Mouse (Mus musculus) kidney, postnatal 36 days (tissue): Measurements from ENCODE around the gene Pcx.

Source experiments
- DNase-seq, 2 experiments: peaks; one replicate each; pipeline ENCODE4 v3.0.0; 2021 to 2022; ENCODE audit warnings: mixed read lengths in 2 of 2

Pcx gene

DNA sequence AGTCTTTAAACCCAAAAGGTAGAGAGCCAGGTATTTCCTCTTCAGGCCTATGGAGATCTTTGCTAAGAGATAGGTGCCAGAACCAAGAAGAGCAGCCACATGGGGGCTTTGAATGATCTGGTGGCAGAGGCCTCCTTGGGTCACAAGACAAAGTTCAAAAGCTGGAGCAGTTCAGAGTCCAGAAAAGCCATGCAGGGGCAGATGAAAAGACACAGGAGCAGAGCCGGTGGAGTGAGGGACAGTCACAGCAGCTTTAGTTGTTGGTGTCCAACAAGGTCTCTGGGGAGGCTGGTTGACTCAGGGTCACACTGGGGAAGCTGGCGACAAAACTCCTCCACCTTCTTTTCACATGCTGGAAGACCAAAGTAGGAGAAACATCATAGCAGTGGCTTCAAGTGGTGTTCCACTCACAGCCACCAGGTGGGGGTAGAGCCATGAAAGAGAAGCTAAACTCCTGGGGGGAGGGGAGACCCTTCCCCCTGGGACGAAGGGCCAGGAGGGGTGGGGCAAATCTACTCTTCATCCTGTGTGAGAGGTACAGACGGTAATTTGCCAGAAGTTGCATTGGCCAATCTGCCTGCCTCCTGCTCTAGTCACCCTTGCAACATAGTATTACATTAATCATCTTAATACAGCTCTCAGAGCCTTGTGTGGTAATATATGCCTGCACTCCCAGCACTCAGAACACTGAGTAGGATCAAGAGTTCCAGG lies 12.9 kb upstream of the Pcx start:
- DNase-seq = peak; percentile 71 to 83

DNA sequence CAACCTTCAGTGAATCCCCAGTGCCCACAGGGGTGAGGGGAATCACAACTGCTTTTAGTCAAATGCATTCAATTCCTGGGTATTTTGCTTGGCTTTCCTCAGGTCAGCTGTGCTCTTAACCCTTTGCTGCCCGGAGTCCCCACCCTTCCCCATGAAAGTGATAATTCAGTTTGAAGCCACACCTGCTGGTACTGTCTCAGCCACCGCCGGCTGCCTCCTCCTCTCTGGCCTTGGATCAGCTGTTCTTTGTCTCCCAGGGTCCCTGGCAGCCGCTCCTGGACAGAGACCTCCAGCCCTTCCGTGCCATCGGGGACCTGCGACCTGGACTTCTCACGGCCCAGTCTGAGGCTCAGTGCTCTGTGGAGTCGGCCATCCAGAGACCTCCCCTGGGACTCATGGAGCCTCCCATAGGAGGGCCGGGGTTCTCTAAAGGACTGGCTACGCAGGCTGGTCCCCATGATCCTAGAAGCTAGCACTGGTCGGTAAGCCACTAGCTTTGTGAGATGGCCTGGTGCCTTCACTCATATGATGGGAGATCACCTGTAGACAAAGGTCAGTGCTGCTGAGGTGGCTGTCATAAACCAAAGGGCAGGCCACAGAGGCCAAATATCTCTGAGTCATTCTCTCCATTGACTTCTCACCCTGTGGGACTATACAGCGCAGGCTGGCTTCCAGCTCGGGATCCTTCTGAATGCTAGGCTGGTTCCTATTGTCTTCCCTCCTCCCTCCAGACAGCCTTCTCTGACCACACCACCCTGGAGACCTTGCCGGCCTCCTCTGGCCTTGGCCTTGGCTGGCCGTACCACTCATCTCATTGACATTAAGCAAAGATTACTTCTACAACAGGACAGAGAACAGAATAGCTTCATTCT lies 12.0 kb upstream of the Pcx start, which contains the start of gene 2010003K11Rik:
Gene 2010003K11Rik (minus strand): TSS at position 522 of the 872 bp plus-strand sequence.
- peak; percentile 43 to 61 for DNase-seq

DNA sequence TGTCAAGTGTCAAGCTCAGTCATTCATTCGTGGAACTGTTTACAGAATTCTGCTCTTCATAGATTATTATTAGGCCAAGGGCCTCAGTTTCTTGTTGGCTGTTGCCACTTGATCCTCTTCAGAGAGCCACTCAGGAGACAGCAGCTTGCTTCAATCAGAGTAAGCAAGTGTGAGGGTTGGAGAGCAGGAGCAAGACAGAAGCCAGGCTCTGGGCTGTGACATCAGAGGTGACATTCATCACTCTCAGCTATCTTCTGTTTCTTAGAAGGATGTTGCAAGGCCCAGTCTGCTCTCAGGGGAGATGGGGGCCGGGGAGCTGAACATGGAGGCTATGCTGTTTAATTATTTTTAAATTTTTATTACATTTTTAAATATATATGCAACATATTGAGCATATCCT lies 7.6 kb upstream of the Pcx start:
- DNase-seq = no peak

DNA sequence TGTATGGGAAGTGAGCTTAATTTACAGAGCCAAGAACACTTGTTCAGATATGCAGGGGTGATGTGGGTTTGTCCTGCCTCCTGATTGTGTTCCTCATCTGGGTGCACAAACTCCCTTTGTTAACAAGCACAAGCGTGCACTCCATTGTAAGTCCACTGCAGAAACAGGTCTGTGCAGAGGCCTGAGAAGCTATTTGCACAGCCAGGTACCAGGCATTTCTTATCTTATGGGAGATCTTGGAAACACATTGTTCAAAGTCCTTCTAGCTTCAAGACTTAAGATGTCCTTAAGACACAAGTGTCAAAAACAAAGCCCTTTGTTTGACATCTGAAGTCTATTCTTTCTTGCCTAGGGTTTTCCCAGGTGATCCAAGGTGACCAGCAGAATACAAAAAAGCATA lies 5.4 kb upstream of the Pcx start:
- no peak for DNase-seq

DNA sequence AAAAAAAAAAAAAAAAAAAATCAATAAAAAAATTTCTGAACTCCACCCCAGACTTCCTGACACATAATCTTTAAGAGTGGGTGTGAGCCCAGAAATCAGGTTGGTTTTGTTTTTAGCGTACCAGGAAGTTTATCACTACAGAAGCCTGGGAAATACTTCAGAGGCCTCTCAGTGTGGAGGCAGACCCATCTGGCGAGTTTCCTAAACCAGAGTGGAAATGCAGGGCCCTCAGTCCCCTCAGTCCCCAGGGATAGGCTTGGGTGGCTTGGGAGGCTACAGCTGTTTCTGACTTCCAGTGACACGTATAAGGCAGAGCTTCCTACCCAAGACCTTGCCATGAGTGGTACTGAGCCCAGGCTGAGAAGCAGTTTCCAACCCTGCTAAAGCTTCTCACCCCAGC lies 2.5 kb upstream of the Pcx start:
- DNase-seq = no peak

DNA sequence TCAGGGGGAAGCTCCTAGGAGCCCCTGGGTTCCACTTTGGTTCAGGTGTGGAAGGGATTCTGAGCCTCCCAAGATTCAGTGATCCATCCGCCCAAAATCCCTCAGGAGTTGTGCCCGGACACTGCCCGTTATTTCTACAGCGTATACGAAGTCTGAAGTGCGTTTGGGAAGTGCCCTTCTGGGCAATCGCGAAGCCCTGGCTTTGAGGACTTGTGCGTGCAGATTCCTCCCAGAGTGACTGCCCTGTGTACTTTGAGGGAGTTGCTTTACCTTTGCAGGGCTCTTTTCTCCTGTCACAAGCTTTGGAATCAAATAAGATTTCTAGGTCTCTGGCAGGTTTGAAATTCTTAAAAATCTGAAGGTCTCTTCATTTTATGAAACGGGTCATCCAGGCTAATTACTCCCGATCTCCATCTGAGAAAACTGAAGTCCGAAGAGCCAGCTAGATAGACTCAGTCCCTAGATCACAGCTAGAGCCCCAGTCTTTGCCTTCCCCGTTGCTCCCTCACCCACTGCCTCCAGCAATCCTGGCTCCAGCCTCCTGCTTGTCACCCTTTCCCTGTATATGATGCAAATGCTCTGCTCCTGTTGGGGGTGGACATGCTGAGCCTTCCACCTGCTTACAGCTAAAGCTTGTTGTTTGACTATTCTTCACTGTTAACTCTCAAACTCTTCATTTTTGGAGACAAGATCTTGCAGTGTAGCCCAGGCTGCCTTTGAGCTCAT lies 1.0 kb downstream of the Pcx start:
- DNase-seq = peak in 1 of 2 experiments; percentile 22

DNA sequence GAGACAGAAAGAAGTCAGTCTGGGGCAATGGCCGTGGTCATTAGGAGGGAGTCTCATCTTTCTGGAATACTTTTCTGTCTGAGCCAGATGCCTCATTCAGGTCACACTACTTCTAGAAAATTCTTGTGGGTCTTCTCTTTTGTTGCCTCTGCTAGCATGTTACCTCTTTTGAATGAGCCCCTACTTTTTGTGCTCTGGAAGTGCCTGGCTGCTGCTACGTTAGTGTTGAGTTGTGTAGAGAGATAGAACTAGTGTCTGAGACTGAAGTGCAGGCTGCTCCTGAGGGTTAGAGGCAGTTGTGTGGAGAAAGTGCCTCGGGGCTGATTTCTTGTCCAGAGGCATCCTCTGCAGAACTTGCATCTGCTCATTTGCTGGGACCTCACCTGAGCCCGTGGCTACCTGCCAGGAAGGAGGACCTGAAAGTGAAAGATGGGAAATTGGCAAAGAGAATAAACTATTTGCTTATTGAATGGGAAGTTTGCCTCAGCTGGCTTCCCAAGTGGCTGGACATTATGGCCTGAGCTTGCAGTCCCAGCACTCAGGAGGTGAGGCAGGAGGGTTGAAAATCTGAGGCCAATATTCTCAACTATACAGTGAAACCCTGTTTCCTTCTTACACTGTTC lies 3.1 kb downstream of the Pcx start:
- peak in 1 of 2 experiments; percentile 54 for DNase-seq

DNA sequence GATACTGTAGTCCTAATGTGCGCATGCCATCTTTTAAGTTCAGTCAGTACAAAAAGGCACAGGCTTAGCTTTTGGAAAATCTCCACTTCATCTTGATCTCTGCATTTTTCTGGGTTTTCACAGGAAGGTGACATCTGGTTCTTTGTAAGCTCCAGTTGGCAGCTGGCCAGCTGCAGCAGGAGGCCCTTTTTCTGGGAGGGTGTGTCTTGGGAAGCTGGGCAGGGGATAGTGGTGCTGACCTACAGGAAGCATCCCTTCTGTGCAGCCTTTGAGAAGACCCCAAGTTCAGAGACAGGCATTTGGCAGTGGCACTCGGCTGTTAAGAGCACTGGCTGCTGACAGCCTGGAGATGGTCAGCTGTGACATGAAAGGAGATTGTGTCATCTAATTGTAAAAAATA lies 5.5 kb downstream of the Pcx start:
- DNase-seq = peak in 1 of 2 experiments; percentile 45

DNA sequence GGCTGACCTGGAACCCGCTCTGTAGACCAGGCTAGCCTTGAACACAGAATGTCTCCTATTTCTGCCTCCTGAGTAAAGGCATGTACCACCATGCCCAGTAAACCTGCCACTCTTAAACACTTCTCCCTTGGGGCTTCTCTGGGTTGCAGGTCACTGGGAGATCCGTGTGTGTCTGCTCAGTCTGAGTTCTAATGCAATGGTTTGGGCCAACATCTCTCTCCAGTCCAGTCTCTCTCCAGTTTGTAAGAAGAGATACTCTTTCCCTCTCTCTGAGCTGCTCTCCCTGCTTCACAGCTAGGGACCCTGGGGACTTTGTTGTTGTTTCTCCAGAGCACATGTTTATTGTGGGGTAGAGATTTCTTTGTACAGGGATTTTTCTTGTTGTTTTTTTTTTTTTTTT lies 6.0 kb downstream of the Pcx start:
- DNase-seq = no peak

DNA sequence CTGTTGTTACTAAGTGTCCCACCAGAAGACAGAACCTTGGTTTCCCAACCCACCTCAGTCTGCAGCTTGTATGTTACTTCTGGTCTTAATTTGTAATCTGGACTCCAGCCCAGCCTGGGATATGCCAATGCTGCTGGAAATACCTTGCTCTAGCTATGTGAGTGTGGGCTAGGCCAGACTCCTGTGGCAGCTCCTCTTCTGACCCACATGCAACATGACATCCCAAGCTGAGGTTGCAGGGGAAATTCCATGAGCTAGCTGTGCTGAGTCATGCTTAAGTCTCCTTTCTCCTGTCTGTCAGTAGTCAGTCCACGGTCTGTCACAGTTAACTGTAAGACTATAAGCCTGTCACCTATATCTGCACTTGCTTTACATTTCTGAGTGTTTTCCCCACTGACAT lies 7.2 kb downstream of the Pcx start:
- DNase-seq = no peak

DNA sequence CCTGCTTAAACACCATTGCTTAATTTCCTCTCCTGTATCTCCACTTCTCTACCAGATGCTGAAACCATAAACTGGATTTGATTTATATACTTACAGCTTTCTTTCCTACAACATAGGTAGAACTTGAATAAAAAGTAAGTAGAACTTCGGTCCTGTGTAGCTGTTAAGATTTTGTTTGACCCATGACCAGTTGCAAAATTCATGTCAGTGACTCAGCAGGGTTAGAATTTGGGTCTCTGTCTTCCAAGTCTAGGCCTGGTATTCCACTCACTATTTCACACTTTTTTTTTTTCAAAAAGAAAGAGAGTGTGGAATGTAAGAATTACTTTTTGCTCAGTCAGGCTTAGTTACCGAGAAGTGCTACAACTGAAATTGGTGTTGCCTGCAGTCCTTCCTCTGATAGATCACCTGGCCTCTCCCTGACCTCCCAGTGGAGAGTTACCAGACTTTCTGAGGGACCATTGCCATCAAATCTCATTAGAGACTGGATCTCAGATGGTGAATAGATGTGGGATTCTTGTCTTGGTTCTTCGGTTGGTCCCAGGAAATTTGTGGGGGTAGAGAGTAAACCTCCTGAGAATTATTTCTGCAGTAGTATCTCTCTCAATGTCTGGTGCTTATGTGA lies 11.3 kb downstream of the Pcx start:
- DNase-seq = no peak

DNA sequence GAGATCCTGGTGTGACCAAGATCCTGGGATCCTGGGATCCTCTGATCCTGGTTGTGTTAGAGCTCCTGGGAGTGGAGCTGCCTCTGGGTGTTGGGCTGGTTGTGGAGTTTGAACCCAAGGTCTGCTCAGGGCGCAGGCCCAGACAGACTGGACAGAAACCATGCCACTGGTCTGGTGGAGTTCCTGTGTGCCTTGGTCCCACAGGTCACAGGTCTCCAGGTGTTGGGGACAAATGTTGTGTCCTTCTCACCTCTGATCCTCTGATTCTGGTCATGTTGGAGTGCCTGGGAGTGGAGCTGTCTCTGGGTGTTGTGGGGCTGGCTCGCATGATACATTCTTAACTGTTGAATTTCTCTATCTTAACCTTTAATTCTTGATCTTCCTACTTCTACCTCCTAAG lies 24.4 kb downstream of the Pcx start:
- DNase-seq = peak in 1 of 2 experiments; percentile 30

DNA sequence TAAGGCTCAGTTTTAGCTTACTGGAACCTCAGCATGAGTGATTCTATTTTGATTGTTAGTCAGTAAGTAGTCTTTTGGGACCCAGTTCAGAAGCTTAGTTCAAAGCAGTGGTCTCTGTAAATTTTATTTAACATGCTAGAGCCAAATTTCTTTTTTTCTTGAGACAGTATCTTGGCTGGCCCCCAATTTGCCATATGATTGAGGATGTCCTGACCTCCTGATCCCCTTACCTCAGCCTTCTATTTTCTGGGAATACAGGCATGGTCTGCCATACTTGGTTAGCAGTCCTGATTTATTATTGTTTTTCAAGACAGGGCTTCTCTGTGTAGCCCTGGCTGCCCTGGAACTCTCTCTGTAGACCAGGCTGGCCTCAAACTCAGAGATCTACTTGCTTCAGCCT lies 25.6 kb downstream of the Pcx start:
- DNase-seq = no peak

DNA sequence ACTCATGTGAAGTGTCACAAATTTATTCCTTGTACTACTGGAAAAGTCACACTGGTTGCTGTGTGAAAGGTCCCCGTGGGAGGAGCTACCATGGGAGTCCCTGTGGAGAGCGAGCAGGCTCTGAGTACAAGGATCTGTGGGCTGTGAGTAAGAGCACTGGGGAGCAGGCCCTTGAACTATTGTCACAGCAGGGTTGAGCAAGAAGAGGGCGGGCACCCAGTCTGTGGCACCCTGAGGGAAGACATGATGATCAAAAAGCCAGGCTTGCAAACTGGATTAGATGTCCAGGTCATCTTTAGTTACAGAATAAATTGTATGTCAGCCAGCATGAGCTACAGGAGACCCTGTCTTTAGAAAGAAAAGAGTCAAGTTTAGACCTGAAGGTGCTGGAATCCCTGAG lies 26.3 kb downstream of the Pcx start:
- no peak for DNase-seq

DNA sequence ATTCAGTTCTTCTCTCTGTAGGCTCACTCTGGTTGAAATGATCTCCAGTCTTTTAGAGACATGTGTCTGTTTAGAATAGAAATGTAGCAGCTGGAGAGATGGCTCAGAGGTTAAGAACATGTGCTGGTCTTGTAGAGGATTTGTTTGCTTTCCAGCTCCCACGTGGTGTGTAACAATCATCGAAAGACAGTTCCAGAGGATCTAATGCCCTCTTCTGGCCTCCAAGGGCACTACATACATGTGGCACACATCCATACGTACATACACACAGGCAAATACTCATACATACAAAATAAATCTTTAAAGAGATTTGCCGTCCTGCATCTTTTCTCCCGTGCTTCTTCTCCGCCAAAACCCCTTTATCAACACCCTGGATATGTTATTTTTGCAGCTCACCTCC lies 30.0 kb downstream of the Pcx start:
- DNase-seq = peak in 1 of 2 experiments; percentile 23

DNA sequence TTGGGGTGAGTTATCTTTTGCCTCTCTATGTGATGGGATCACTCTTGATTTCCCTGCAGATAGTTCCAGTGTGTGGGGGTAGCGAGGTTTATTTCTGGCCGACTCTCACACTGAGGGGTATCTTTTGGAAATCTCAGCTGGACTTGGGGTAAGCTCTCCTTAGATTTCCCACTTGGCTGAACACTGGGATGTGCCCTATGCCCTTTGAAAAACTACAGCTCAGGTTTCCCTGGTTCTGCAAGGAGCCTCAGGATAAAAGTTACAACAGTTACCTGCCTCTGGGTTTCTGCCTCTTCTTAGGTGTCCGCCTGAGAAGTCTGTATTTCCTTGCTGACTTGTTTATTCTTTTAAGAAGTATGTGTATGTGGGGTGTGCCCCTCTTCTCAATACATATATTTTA lies 30.7 kb downstream of the Pcx start:
- DNase-seq = peak in 1 of 2 experiments; percentile 49

DNA sequence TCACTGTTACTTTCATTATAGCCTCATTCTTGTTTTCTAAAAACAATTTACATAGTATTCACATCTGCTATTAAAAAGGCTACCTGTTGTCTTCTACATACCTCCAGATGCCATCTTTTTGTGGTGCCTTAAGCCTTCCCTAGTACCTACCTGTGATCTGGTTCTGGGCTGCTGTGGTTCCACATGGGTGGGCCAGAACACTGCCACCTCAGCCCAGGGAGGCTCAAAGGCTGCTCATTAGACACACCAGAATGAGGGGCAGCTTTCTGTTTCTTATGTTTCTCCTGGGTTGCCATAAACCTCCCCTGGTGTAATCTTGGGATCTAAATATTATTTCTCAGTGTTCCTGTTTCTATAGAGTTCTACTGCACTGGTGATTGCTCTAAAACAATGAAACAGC lies 31.8 kb downstream of the Pcx start:
- DNase-seq = peak; percentile 56 to 59

DNA sequence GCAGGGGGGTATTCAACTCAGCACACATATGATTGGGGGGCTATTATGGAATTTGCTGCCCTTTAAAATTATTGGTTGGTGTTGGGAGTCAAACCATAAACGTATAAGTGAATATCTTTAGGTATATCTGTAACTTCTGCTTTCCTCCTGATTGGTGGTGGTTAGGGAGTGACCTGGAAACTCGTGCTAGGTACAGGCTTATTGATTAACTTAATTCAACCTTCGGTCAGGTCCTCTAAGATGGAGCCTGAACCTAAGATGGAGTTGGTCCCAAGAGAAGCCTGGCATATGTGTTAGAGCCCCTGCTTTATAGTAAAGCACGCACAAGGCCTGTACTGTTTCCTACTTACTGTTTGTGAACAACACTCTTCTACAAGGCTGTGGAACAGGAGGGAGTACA lies 34.8 kb downstream of the Pcx start:
- no peak for DNase-seq

DNA sequence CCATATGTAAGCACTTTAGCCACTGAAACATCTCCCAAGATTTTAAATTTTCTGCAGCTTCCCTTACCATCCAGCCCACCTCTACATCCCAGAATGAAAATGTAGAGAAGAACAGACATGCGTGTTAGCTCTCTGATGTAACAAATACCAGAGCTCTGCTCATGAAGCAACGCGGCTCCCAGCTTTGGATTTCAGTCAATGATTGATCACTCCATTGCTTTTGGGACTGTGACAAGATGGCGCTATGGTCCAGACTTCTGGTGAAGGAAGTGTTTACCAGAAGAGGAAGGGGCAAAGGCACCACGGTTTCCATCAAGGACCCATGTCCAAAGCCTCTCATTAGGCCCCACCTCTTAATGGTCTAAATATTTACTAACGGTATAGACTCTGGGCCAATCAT lies 35.6 kb downstream of the Pcx start:
- DNase-seq = no peak

DNA sequence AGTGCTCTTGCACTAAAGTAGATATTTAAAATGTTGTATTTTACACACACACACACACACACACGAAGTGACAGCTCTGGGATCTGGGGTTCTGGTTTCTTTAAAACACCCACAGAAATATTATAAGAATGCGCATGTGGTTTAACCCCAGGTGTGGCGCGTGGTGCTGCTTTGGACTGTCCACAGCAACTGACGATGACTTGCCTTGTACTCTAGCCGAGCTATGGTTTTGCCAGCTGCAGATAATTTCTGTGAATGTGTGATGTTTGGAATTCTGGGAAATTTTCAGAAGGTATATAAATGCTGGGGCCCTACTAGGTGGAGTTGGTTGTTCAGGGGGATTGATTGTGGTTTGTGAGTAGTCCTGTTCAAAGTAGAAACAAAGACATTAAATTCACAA lies 37.5 kb downstream of the Pcx start:
- no peak for DNase-seq

DNA sequence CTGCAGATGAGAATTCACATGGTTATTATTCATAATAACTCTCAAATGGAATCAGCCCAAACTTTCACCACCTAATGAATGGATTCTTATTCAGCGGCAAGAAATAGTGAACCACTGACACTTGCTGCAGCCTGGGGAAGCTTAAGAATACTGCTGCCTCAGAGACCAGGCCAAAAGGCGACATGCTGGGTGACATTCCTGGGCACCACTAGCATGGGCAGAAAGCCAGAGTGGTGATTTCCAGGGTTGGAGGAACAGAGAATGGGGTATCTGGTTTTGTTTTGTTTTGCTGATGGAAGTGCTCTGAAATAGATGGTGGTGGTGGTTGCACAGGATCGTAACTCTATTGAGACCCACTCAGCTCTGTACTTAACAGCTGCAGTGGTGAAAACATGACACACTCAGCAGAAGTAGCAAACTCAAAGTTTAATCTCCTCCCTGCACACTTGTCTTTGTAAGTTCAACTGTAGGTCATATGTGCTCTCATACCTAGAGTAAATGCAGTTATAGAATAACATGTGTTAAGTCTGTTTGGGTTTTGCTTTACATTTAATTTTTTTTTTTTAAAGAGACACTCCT lies 38.1 kb downstream of the Pcx start:
- peak in 1 of 2 experiments; percentile 40 for DNase-seq

DNA sequence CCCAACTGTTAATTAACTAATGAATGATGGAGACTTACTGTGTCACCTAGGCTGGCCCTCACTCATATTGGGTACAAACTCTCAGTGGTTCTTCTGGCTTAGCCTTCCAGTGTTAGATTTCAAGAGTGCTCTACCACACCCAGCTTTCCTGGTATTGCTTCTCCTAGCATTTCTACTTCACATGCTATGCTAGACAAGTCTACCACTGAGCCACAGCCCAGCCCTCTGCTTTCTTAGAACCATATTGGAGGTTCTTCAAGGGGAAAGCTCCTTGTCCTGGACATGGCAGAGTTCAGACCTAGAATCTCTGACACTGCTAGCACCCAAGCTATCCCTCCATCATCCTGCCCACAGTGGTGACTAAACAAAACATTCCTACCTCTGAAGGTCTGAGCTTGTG lies 44.0 kb downstream of the Pcx start:
- peak in 1 of 2 experiments; percentile 3 for DNase-seq
